Mouse (Mus musculus) MEL-GATA-1-ER (cell line): ENCODE measurements around the gene Antxr1.

Source experiments
- DNase-seq: peaks from one replicate; pipeline ENCODE4 v3.0.0-alpha.2; 2012; ENCODE audit warnings: low read depth; ENCODE audit errors: extremely low read depth

The Antxr1 gene

DNA sequence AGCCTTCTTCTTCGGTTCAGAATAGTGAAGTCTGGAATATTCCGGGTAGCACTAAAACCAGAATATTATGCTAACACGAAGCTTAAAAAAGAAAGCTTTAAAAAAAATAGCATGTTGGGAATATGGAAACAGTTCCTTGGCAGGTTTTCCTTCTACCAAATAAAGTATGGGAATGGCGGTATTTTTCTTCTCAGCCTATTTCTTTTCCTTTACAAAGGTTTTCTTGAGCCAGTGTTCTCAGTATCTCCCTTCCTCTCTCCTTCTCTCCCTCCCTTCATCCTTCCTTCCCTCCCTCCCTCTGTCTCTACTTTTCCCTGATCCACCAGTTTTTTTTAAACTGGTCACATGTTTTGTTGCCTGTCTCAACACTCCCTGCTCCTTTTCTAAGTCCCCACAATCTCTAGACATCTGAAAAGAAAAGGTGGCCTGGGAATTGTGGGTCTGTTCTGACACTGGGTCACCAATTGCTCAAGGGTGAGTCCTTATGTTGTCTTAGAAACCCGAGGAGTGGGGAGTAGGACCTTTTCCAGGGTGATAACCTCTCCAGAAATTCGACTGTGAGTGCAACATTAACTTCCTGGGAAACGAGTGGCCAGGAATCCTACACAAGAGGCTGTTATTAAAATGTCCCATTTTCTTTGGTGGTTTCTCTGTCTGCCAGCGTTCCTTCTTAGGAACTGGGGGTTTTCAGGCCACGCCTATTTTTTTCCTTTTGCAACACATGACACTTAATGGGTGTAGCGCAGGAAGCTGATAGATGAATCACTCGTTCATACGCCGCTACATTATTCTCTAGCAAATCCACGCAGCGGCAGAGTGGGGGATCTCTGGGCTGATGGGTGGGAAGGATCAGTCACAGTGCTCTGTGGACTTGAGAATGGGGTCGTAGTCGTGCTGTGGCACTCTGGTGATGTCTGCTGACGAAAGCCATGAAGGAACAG, 42.4 kb downstream of the Antxr1 start:
- no peak for DNase-seq

DNA sequence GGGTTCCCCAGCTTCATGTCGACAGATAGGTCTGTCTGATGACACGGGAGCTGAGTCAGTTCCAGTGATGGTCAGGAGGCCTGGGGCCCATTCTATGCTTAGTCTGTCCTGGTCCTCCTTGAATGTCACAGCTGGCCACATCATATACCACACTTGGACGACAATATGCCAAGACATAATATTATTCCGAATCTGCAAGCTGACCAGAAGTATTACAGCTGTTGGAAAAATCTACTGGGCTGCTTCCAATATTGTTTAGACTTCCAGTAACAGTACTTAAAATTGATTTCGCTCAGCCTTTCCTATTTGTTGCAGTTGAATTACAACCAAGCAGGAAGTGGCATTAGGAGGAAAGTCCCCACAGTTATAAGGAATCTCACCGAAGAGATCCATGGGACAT, 48.4 kb downstream of the Antxr1 start:
- DNase-seq = no peak

DNA sequence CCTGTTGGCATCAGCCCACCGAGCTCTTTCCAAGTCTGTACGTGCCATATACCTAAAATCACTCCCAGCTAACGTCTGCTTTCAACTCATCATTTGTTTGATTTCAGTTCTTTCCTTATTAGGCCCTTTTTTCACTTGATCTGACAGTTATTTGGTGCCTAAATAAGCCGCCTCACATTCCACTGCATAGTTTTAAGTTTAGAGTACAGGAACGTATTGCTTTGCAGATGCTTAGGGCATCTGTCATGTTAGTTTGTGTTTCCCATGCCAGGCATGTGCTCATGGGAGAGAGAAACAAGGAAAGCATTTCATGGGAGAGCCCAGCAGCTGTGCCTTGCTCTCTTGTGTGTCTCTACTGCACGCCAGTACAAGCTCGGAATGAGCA, 50.3 kb downstream of the Antxr1 start:
- DNase-seq = no peak

DNA sequence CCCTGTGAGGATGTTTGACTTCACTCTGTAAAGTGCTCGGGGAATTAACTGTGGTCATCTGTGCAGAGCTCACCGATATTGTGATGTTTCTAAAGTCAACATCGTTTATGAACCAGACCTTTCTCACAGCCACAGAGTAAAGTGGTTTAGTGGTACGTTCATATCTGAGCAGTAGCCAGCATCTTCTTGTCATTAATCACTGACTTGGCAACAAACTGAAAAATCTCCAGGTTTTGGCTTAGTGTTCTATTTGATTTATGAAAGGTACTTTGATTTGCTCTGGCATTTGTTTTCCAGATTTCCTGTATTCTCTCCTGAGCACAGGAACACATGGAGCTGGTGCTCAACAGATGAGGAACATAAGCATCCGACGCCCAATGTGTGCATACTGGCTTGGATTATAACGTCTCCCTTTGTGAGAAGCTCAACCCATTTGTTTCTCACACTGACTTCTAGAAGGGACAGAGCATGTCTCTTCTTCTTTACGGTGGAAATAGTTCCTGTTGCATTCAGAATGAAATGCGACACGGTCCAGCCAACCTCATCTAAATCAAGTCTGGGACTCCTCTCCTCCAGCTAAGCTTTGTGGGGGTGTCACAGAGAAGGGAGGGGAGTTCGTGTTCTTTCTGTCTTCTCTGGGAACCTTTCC, 50.8 kb downstream of the Antxr1 start:
- no peak for DNase-seq

DNA sequence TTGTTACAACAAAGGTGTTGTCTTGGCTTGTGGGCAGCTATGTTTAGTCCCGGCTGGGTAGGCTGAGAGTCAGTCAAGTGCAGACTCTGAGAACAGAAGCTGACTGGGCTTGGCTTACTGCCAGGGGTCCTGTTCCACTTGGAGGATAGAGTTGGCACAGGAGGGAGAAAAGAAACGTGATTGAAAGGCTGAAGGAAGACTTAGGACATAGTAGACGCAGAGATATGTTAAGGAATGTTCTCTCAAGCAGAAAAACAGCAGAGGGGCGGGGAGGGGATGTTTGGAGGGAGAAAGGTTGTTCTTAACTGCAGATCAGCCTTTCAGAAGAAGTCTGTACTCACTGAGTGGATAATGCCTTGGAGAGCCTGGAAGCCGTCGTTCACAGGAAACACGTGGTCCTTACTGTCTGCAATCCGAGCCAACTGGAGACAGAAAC, 53.3 kb downstream of the Antxr1 start:
- no peak for DNase-seq

DNA sequence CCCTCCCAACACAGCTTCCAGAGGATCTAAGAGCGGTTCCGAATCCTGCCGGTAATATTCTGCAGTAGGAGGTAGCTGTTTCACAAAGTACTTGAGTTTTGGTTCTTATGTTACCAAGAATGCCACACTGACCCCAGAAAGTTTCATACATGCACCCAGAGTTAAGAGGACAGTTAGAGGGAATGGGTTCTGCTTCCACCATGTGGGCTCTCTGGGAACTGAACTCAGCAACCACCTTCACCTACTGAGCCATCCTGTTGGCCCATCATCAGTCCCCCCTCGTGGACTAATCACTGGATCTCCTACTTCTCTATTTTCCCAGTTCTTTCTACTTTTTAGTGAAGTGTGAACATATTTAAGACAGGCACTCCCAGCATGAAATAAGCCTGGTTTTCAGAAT, 53.9 kb downstream of the Antxr1 start:
- DNase-seq = no peak

DNA sequence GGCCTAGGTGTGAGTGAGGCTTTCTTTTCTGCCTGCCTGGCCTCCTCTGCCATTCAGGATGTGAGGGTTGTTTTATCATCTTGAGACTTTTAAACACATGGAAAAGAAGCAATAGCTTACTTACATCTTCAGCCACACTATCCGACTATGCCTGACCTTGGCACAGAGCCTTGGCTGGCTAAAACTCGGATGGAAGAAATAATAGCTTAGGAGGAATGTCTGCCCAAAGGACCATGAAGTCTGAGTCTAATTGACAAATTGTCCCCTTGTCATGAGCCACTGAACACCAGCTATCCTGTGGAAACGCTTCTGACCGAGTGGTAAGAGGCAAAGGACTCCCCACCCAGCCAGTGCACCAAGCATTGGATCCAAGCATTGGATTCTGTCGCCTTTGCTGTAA, 57.5 kb downstream of the Antxr1 start:
- no peak for DNase-seq

DNA sequence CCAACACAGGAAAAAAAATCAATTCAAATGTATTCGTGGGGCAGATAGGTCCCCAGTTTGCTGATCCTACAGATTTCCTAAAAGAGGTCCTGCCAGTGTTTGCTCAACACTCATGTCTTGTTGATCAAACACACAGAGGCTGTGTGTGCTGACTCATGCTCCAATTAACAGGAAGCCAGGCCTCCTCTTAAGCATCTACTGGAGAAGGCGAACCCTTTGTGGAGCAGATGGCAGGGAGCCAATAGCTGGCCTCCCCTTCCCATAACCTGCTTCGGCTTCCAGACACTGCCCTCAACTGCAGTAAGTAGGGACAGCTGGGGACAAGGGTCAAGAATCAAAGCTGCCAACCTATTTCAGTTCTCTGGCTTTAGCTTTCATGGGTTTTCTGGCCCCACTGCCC, 58.1 kb downstream of the Antxr1 start:
- DNase-seq = no peak

DNA sequence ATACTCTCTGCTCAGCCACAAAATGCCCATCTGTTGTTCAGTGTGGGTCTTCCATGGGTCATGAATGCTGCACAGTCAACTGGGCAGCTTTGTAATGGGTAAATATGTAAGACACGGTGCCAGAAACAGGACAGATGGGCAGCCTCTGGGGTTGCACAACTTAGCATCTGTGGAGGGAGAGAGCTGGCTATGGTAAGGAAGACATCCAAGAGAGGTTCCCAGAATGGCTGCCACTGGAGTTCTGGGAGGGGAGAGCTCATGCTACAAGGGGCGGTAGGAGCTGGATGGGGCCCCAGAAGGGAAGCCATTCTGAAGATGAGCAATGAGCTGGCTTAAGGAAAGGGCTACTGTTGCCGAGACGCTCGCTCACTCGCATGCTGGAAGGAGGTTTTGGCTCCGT, 58.7 kb downstream of the Antxr1 start:
- no peak for DNase-seq

DNA sequence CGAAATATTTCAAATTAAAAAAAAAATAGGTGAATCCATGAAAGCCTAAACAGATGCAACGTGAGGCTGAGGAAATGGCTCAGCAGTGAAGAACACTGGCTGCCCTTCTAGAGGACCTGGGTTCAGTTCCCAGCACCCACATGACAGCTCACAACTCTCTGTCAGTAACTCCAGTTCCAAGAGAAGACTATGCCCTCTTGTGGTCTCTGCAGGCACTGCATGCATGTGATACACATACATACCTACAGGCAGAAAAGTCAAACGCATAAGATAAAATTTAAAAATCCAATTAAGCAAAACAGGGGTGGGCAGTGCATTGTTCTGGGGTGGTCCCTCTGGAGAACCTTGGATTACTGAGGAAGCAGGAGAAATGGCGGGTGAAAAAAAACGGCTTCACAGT, 60.8 kb downstream of the Antxr1 start:
- DNase-seq = no peak

DNA sequence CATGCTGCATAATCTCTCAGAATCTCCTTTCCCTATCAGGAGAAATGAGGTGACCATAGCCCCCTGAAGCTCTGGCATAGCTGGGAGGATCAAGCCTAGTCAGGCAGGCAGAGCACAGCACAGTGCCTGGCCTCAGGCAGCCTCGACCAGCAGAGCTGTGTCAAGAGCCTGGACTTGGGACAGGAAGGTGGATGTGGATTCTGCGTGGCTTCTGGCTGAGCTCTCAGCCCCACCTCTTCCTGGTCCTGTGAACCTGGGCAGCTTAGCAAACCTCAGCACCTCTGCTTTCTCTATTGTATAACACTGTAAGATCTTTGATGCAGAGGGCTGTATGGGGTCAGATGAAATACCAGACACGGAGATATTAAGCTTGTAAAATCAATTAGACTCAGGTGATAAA, 61.8 kb downstream of the Antxr1 start:
- DNase-seq = no peak

DNA sequence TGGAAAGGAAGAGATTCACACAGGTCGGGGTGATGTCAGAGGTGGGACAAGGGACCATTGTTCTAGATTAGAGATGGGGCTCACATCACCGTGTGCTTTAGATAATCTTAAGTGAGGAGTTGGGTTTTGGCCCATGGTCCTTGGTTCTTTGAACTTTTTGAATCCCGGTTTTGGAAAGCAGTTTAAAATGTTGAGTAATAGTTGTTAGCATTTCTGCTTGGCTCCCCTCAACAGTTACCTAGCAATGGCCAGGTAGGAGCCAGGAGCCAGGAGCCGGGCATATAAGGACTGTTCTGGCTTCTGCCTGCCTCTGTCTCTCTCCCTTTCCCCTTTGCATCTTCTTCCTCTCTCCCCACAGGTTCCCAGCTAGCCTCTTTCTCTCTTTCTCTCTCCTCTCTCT, 62.5 kb downstream of the Antxr1 start:
- DNase-seq = no peak

DNA sequence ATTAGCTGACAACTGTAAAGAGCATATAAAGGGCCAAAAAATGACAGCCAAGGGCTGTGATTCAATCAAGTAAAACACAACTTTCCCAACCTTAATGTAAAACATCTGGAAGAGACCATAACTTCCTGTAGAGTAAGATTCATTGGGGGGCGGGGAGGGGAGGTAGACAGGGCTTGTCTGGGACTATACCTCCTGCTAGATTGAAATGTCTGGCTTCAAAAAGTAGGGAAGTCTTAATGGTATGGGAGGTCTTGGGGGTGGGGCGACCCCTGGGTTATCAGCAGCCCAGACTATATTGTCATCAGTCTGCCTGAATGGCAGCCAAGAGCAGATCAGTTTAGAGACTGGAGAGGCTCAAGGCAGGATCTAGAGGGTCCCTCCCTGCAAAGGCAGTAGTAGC, 63.4 kb downstream of the Antxr1 start:
- DNase-seq = no peak

DNA sequence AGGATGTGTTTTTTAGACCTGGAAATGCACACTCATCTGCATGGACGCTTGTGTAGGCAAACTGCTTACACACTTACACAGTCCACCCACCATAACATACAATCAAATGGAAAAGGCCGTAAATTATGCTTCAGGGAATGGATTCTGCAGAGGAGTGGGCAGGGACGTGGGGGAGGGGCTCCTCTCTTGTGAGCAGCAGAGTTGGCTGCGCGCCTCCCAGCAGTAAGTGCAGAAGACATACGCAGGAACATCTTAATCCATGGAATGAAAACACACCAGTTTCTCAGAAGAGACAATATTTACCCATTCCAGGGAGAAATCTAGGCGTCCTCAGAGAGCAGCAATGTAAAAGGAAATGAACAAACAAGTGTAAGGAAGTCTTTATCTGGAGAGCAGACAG, 65.2 kb downstream of the Antxr1 start:
- no peak for DNase-seq

DNA sequence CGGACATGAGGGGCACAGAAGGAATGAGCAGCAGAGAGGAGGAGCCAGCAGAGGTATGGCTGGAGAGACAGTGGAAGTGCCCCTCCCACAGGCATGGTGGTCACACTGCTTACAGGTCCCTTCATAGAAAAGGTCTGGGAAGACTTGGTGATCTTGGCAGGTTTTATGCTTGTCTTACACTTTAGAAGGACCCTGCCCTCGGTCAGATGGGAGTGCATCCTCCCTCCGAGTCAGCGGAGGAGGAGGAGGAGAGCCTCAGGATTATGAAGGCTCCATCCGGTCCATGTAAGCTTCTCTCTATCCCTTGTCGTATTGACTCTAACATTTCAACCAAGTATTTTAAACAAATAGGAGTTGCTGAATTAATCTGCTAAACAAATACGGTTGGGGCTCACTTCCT, 65.7 kb downstream of the Antxr1 start:
- no peak for DNase-seq

DNA sequence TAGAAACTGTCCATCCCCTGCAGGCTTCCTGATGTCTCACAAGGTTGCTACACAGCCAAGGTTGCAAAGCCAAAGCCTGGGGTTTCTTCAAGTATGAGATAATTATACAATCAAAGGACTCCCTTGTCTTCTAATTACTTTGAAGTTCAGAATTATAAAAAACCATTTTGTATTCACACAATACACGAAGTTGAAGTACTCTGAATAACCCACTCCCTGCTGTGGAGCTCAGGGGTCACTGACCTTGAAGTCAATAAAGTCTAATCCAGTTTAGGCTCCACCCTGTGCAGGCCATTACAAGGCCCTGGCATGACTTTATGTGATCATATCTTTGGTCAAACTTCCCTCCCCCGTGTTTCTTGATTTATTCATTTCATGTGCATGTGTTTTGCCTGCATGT, 73.0 kb downstream of the Antxr1 start:
- DNase-seq = no peak

DNA sequence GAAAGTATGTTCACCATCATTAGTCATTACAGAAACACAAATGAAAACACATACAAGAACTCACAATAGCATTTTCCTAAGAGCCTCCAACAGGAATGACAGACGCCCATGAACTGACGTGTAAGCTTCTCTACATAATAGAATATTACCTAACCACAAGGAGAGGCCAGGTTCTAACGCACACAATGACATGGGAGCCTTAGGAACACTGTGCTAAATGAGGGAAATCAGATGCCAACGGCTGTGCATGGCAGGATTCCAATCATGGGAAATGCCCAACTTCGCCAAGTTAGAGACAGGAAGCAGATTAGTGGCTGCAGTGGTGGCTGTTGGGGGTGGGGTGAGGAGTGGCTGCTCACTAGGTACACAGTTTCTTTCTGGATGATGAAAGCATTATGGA, 76.6 kb downstream of the Antxr1 start:
- DNase-seq = no peak

DNA sequence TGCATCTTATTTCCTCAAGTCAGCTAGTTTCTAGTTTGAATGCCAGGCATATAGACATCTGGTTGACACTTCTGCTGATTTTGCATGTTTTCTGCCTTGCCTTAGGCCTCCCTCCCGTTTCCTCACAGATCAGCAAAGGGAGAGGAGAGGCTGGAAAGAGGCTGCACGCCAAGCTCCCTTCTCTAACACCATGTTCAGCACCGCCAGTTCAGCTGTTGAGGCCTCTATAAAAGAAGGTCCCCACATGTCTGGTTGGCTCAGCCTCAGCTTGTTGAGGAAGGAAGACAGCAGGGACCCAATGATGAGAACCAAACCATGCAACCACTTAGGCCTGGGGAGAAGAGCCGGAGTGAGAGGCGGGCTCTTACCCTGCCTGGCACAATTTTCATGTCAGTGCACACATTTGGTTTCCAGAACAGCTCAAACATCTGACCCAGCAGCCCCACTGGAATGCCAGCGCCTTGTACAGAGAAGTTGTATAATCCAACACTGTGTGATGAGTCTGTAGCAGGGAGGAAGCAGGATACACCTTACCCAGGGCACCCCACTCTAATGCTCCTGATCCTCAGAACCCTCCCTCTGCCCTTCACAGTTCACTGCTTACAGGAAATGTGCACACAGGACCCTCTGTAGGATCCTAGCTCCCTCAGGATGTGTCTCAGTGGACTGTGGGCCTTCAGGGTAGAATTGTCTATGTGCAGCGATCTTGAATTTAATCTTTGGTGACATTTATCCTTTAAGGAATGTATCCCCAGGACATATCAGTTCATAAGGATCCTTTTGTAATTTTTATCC, 77.4 kb downstream of the Antxr1 start:
- no peak for DNase-seq

DNA sequence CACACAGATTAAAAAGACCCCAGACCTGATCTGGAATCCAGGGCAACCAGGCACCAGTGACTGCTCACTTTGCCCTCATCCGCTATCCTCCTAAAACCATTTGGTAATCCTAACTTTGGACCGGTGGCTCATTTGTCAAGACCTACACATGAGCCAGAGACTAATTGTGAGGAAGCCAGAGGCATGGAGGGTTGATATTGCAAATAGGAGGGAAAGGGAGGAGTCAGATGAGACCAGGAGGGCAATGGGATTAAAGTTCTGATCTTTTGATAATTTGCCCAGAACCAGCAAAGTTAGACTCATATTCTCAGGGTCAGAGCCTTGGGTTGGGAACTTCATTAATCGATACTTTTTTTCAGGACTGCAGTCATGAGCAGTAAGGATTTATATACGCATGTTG, 78.2 kb downstream of the Antxr1 start:
- no peak for DNase-seq

DNA sequence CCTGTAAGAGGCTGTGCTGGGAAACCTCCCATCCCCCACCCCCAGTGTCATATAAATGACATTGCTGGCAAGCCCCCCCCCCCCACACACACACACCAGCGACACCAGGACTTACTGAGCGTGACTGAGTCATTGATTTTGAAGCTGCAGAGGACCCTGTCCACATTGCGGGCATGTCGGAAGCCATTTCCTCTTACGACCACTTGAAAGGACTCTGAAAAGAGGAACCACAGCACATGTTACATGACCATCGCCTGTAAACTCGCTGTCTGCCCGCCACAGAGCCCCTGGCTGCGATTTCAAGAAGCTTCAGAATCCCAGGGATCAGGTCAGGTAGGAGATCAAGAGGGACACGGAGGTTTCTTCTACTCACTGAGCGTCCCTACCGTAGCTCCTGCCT, 80.0 kb downstream of the Antxr1 start:
- DNase-seq = peak; percentile 5

DNA sequence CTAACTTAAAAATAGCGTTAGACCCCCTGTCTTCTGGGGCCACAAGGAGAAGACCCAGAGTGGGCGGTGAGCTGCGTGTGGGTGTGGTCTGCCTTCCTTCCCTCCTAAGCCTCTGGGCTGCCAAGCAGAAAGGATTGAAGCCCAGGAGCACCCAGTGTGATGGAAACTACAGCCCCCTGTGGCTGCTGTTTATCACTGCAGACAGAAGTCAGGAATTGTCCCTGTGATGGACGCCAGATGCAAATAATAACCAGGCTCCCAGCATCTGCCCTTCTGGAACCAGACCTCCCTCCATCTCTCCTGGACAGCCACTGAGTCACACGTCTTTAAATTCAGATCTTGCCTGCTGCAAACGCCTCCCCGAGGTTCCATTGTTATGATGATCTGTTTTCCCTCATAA, 80.9 kb downstream of the Antxr1 start:
- no peak for DNase-seq

DNA sequence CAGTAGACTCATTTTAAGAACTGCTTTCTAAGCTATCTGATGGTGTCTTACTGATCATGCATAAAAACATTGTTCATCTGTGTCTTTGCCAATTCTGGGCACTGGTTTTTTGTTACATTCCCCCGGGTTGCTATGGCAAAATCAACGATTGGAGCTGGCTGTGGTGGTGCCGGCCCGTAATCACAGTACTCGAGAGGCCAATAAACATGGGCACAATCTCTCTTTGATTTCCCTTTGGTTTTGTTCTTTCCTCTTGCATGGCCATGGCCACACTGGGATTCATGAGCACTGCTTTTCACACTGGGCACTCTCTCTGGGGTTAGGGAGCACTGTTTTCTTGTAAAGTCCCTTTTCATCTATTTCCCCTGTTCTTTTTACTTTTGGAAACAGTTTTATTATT, 83.9 kb downstream of the Antxr1 start:
- DNase-seq = no peak
